Mouse (Mus musculus) adrenal gland, postnatal 14 days (tissue): ENCODE measurements around the gene Col3a1. TPM values are rescaled to one million over a fixed set of nuclear protein-coding genes. Genes with fewer than 3 reads are reported as not detected.

Experiments used
- DNase-seq: peaks from one replicate; pipeline ENCODE4 v3.0.0; 2021; ENCODE audit warnings: mixed read lengths
- microRNA-seq, 2 experiments: library from miRNA; unstranded; fragments of <30 nt; microRNA quantifications; one replicate each; pipeline ENCODE4 v1.2.0; 2021
- total RNA-seq: library from RNA; stranded (reverse); gene quantifications from 2 replicates; pipeline ENCODE4 v1.2.3, GENCODE M21; 2021

The Col3a1 gene
- total RNA-seq, 1 experiment from 2014 or later = 603 TPM

GRCm38 (mm10) chr1:45381866-45382265, 70.5 kb downstream of the Col3a1 start:
- DNase-seq = peak; percentile 24

Small RNA genes within 50 kb of the gene (microRNA-seq; reads per million reads assigned to microRNA genes)
- 2.7 to 3.8 reads per million in 2 experiments for gene Gm47302

Other genes starting within 250 kb of the Col3a1 start
- 31.7 and 41.3 TPM in 2 replicates for gene Col5a2, start 191.7 kb downstream of the Col3a1 start, total RNA-seq